Mouse (Mus musculus): ENCODE measurements at regions not wholly inside any gene's neighbourhood (a gene's known extent, or its start where the extent isn't known, plus 50 kb on each side); places are given as distances from the start of the nearest gene placed in this dataset.
"Not testable (repeated sequence)": the region's sequence is repeated elsewhere in the genome, so short reads cannot be mapped to it uniquely, and the experiment has no call there.

GRCm38 (mm10) chr8:39218716-39219115 lies 1456.2 kb upstream of the Adam24 start:
- peak; percentile 13 to 17 for DNase-seq (ENCODE audit: low spot score in 2 of 2)
- intact Hi-C loops (cut with DNase I): no loop called here

GRCm38 (mm10) chr8:39227239-39227638 lies 1447.6 kb upstream of the Adam24 start:
- no peak for DNase-seq (ENCODE audit: low spot score in 2 of 2)
- intact Hi-C loops (cut with DNase I): no loop called here

- intact Hi-C loops (cut with DNase I): no loop called here
Measured at GRCm38 (mm10) chr8:39268970-39269497, 1405.8 kb upstream of the Adam24 start.

GRCm38 (mm10) chr8:39297548-39298306 lies 1377.2 kb upstream of the Adam24 start:
- DNase-seq (ENCODE audit: low spot score in 2 of 2): no peak
- intact Hi-C loops (cut with DNase I): no loop called here

More at GRCm38 (mm10) chr8:39268970-39269497, 1405.8 kb upstream of the Adam24 start:
- DNase-seq (ENCODE audit: low spot score in 2 of 2): peak; percentile 25 to 39

DNA sequence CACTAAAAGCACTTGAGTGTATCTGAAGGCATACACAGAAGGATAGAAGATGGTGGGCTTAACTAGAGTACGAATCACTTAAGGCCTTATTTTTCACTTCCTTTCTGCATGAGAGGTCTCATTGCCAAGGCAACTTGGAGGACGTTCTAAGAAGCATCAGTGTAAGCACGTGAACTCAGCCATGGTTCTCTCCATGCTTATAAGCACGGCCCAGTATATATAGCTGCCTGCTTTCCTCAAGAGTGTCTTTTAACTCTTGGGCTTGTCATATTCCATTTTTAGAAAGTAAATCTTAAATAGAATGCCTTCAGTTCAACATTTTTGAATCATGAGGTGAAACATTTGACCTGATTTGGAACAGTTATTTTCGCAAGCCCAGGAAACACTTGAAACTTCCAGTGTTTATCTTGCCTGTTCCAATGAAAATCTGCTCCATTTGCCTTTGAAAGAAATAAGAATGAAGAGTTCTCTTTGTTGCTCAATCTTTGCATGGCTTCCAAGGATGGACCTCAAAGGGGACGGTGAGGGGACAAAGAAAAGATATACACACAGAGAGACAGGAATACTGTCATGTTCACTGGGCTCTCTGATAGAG lies 1371.0 kb upstream of the Adam24 start:
- DNase-seq (ENCODE audit: low spot score in 2 of 2): no peak

DNA sequence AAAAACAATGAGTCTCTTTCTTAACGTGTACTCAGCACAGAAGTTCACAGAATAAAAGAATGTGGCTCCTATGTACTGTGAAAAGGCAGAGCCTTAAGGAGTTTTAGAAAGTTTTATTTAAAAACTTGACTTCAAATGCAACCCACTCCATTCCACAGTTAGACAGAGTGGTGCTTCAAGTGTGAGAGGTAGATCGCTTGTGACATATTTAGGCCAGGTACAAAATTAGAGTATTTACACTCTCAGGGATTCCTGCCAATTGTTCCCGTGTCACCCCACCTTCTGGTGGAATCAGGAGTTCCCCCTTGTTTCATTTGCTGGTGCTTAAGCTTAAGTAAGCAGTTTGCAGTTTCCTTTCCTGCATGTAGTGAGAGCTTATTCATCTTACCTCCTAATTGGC lies 1361.0 kb upstream of the Adam24 start:
- DNase-seq (ENCODE audit: low spot score in 2 of 2): peak; percentile 34 to 66

More for the DNA sequence above, 1371.0 kb upstream of the Adam24 start:
- intact Hi-C loops (cut with DNase I): no loop called here

GRCm38 (mm10) chr8:39315521-39316233 lies 1359.2 kb upstream of the Adam24 start:
- intact Hi-C loops (cut with DNase I): no loop called here
- peak in 1 of 2 experiments; percentile 34 for DNase-seq (ENCODE audit: low spot score in 2 of 2)

More for the DNA sequence above, 1361.0 kb upstream of the Adam24 start:
- intact Hi-C loops (cut with DNase I): no loop called here

DNA sequence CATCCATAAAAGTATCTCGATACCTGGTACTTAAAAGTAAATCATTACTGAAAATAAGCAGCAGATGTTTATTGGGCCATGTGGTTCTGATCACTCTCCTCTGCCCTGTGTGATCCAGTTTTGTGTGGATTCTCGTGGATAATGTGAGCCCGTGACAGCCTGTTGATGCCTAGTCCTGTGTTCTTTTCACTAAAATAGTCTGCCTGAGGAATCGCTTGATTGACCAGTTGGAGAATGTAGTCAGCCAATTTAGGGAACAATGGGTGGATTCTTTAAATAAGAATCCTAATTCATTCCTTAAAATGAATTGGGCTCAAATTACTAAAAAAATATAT lies 1358.7 kb upstream of the Adam24 start:
- DNase-seq (ENCODE audit: low spot score in 2 of 2): no peak

GRCm38 (mm10) chr8:39329378-39329777 lies 1345.5 kb upstream of the Adam24 start:
- no peak for DNase-seq (ENCODE audit: low spot score in 2 of 2)
- intact Hi-C loops (cut with DNase I): no loop called here

More for the DNA sequence above, 1358.7 kb upstream of the Adam24 start:
- intact Hi-C loops (cut with DNase I): no loop called here

- no peak for DNase-seq (ENCODE audit: low spot score in 2 of 2)
- intact Hi-C loops (cut with DNase I): no loop called here
Measured at GRCm38 (mm10) chr8:39344731-39345130, 1330.1 kb upstream of the Adam24 start.

DNA sequence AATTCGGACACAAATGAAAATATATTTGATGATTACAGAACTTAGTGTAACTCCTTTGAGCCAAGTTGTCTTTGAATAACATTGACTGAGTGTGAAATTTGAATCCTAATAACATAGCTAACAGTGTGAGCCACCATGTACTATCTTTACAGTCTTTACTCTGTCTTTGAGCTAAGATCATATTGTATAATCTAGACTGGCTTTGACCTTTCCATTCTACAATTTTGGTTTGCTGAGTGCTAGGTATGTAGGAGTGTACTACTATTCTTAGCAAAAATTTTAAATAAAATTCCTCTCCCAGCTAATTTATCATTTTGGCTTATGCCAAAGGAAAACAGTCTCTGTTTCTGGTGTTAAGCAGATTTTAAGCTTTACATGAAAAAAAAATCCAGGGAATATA lies 1328.4 kb upstream of the Adam24 start:
- DNase-seq (ENCODE audit: low spot score in 2 of 2): no peak
- intact Hi-C loops (cut with DNase I): no loop called here

DNA sequence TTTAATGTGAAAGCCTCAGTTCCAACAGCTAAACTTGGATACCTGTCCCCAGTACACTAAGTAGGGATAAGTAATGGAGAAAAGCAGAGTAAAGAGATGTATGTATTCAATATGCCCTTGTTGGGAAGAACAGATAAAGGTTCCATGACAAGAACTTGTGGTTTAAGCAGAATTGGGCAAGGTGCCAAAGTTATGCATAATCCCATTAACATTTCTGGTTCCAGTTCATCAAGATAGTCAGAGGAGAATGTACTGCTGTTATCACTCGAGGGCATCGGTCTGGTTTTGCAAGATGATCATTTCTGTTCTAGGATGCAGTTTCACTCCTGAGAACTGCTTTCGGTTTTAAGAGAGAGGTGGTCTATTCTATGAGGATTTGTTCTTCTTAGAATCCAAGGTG lies 1325.9 kb upstream of the Adam24 start:
- intact Hi-C loops (cut with DNase I): no loop called here
- no peak for DNase-seq (ENCODE audit: low spot score in 2 of 2)

GRCm38 (mm10) chr8:39355412-39355811 lies 1319.5 kb upstream of the Adam24 start:
- DNase-seq (ENCODE audit: low spot score in 2 of 2): peak; percentile 43 to 44
- intact Hi-C loops (cut with DNase I): no loop called here

DNA sequence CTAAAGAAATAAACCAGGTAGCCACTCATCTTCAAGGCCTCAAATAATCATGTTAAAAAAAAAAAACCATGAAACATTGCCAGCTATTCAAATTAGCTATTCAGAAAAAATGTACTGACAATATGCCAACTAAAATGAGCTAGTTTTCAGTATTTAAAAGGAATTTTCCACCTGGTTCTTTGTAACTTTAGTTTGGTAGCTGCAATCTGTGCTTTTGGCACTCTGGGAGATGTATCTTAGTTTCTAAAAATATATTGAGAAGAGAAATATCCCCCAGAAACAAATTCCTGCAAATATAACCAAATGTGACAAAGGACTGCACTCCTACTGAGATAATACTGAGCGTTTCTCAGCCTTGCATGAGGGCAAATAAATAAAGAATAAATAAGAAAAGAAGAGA lies 1317.8 kb upstream of the Adam24 start:
- peak in 1 of 2 experiments; percentile 29 for DNase-seq (ENCODE audit: low spot score in 2 of 2)
- intact Hi-C loops (cut with DNase I): no loop called here

- intact Hi-C loops (cut with DNase I): no loop called here
- no peak for DNase-seq (ENCODE audit: low spot score in 2 of 2)
Measured at GRCm38 (mm10) chr8:39357865-39358264, 1317.0 kb upstream of the Adam24 start.

GRCm38 (mm10) chr8:39366346-39366745 lies 1308.5 kb upstream of the Adam24 start:
- DNase-seq (ENCODE audit: low spot score in 2 of 2); intact Hi-C loops (cut with DNase I): not testable (repeated sequence)
